Mouse (Mus musculus): ENCODE results near the gene Vopp1.

DNA sequence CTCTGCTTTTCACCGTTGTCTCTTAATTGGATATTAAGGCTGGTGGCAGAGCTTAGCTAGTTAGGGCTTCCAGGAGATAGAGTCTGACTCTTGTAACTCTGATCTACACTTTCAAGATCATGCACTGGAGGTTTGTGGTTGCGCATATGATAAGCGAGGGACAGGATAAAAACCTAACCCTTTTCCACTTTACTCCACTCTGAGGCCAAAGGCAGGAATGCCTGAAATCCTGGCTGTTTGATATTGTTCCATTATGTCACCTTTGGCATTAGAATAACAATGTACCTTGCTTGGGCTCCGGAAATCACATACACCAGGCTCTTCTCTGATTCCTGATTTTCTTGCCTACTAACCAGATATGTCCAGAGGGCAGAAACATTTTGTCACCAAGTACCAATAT, 123.3 kb downstream of the Vopp1 start:
- TF ChIP-seq GATA1 (IDR thresholded peaks at IDR 0.05; ENCODE audit: borderline replicate concordance, low read length) (no peak), CTCF (IDR thresholded peaks at IDR 0.05; ENCODE audit: low read depth, low read length) (no peak), TAL1 (conservative IDR thresholded peaks at IDR 0.05; ENCODE audit: low read depth, low read length) (no peak)
